Mouse (Mus musculus): ENCODE data around the gene Eno3.

Eno3 gene

GRCm38 (mm10) chr11:70656964-70657363 lies at the start of gene Eno3:
Gene Eno3, plus strand, starts transcription at chr11:70657202.
- no peak for DNase-seq (ENCODE audit: low read depth)

DNA sequence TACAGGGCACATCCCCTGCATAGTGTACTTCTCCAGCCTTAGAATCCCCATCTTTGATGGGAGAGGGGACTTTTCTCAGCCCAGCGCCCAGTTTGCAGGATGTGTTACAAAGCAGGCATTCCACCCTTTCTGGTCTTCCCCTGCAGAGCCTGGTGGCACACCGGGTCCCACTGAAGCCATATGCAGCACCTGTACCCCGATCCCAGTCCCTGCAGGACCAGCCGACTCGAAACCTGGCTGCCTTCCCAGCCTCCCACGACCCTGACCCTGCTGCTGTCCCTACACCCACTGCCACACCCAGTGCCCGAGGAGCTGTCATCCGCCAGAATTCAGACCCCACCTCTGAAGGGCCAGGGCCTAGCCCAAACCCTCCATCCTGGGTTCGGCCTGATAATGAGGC lies 49.4 kb upstream of the Eno3 start:
- DNase-seq (ENCODE audit: low read depth) = no peak

DNA sequence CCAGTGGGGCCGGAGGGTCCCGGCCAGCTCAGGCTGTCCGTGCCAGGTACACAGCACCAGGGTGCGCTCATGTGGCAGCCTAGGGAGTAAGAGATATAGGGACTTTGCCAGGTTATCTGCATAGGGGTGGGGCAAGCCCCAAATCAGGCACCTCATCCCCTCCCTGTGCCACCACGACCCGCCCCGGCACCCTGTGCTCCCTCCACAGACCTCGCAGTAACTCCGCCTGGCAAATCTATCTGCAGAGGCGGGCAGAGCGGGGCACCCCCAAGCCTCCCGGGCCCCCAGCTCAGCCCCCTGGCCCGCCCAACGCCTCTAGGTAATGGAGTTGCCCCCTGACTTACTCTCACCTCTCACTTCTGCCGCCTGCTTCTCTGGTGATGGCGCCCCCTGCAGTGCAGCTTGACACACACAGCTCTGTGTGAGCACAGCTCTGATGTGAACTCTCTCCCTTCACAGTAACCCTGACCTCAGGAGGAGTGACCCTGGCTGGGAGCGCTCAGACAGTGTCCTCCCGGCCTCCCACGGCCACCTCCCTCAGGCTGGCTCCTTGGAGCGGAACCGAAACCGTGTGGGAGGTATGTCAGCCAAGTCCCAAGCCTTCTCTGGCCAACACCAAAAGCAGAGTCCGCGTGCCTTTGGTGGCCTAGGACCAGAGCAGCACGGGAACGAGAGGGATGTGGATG lies 48.5 kb upstream of the Eno3 start:
- no peak for DNase-seq (ENCODE audit: low read depth)

DNA sequence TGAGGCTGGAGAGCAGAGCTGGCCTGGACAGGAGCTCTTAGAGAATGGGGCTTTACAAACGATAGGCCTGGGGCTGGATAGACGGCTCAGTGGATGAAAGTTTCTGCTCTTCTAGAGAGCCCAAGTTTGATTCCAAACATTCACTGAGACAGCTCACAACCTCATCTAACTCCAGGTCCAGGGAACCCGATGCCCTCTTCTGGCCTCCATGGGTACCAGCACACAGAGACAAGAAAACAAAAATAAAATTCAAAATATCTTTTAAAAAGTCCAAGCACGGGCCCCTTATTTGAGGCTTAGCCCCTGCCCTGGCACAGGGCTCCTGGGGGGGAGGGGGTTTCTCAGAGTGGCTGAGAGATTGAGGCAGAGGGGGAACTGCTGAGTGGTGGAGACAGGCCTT lies 46.2 kb upstream of the Eno3 start:
- no peak for DNase-seq (ENCODE audit: low read depth)

GRCm38 (mm10) chr11:70612505-70612904 lies 44.5 kb upstream of the Eno3 start:
- DNase-seq (ENCODE audit: low read depth) = no peak

DNA sequence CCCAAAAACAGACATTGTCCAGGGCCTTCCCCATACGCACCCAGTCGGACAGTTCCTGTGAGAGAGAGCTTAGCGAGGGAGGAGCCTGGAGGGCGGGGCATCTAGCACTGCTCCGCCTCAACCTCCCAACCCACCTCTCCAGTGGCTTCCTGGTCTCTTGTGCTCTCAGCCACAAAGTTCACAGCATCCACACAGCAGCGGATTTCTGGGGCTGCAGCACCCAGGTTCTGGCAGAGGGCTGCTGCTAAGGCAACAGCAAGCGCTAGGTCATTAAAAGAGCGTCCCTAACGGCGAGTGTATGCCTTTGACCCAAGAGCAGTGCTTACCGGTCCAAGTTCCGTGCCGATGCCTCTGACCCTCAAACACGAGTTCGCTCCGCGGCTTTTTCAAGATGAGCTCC lies 41.9 kb upstream of the Eno3 start:
- DNase-seq (ENCODE audit: low read depth) = peak; percentile 39

DNA sequence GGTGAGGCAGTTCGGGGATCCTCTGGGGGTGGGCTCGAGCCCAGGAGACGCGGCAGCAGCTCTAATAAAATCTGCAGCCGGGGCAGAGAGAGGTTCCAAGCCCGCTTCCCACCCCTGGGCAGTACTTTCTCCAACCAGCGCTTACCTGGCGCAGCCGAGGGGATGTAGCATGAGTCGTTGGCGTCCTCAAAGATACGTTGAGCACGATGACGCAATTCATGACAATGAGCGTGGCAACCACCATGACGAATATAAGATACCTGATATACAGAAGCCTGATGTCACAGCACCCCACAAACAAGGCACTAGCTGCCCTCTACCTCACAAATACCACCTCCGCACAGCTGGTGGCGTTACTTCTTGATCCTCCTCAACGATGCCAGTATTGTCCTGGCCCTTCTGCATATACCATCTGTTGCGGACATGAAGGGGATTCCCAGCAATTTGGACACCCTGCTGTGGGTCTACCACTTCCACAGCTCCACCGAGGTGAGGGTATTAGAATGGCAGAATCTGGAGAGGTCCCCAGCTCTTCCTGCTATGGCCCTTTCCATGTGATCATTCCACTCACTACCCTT lies 41.4 kb upstream of the Eno3 start, which contains the start of gene 4930544D05Rik:
TSS of gene 4930544D05Rik (plus strand) at position 333 of the 578 bp plus-strand sequence.
- no peak for DNase-seq (ENCODE audit: low read depth)

GRCm38 (mm10) chr11:70619101-70619500 lies 37.9 kb upstream of the Eno3 start, which contains the start of gene Chrne:
Gene Chrne, minus strand, starts transcription at chr11:70619216.
- no peak for DNase-seq (ENCODE audit: low read depth)

DNA sequence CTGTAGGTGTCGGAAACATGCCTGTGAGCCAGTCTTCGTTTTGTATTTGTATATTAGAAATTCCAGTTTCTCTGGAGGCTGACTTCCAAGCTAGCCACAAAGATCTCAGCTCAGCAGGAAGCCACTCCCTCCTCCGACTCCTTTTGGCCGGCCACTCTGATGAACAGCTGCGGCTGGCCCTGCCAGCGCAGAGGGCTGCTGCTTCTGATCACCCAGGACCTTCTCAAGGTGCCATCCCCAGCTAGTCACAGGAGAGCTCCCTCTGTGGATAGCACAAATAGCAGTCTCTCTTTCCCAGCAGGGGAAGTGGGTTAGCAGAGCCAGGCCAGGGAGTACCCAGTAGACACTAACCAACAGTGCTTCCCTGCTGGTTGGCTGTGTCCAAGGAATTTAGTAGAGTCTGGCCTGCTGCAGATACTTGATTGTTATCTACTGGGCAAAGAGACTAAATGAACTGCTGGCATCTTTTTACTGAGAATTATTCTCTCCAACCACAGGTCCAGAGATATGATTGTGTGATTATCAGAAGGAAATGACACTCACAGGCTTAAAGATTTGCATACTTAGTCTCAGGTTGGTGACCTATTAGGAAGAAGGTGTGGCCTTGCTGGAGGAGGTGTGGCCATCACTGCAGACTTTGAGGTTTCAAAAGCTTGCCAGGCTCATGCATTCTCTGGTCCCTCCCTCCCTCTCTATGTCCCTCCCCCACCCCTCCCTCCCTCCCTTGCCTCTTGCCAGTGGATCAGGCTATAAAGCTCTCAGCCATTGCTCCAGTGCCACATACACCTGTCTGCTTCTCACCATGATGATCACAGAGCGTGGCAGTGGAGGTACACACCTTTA lies 34.8 kb upstream of the Eno3 start:
- peak; percentile 40 for DNase-seq (ENCODE audit: low read depth)

DNA sequence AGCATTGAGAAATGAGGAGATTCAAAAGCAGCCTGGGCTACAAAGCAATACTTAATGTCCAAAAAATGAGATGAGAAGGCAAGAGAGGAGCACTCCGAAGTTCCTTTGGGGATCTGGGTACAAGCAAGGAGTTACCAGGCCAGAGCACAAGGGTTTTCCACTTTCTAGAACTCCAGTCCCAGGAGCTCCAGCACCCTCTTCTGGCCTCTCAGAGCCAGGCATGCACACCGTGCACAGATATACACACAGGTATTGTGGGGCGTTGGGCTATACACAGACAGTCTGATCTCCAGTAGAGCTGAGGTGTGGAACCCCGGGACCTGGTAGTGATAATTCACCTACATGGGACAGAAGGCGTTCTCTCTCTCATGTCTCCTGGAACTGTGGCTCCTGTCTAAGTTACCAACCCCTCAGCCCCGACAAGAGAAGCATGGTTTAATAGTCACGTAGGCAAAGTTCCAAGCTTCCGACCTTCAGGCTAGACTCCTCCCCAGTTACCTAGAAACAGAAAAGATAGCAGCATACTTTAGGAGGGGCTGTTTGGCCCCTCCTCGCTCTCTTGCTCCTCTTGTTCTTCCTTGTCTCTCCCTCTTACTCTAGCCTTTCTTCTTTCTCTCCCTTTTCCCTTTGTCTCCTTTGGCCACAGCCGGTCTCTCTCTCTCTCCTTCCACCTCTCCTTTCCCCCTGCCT lies 33.8 kb upstream of the Eno3 start:
- DNase-seq (ENCODE audit: low read depth) = no peak

DNA sequence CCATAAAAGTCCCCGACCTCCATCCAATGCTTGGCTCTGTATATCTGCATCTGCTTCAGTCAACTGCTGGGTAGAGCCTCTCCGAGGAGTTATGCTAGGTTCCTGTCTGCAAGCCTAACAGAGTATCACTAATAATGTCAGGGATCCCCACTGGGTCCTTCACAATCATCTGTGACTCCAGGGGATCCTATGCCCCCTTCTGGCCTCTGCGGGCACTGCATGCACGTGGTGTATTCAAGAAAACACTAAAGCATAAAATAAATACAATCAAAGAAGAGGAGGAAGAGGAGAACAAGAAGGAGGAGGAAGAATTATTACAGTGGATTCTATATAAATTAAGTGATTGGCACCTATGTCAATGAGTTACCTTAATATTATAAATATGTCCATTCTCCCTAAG lies 31.5 kb upstream of the Eno3 start:
- DNase-seq (ENCODE audit: low read depth) = no peak

GRCm38 (mm10) chr11:70626877-70627276 lies 30.1 kb upstream of the Eno3 start:
- DNase-seq (ENCODE audit: low read depth) = no peak

GRCm38 (mm10) chr11:70628431-70628830 lies 28.6 kb upstream of the Eno3 start:
- no peak for DNase-seq (ENCODE audit: low read depth)

DNA sequence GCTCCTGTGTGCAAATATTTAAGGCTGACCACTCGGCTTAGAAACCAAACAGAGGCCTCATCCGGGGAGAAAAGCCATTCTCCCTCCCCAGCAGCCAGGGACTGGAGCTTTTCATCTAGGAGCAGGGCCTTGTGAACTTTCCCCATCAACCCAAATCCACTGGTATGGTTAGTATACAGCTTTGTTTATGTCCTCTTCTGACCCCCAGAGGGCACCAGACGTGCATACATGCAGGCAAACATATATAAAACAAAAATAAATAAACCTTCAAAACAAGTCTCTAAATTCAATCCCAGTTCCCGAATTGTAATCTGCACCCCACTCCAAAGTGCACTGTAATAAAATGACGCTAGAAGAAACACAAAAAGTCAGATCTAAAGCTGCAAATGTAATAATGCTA lies 27.4 kb upstream of the Eno3 start:
- DNase-seq (ENCODE audit: low read depth) = no peak

DNA sequence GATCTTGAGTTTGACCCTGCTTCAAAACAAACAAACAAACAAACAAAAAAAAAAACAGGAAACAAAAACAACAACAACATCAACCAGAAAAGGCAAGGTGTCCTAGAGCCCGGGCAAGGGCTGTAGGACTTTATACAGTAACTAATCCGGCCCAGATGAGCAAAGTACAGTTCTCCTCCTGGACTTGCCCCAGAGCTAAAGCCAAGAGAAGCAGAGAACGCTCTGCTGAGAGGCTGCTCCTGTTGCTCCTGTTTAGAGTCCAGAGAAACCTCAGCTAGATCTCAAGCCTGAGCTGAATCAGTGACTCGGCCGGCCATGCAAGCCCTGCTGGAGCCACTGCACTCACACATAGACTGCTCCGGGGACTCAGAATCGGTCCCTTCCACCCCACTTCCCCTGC lies 26.9 kb upstream of the Eno3 start:
- DNase-seq (ENCODE audit: low read depth) = no peak

GRCm38 (mm10) chr11:70635601-70636000 lies 21.4 kb upstream of the Eno3 start:
- no peak for DNase-seq (ENCODE audit: low read depth)

DNA sequence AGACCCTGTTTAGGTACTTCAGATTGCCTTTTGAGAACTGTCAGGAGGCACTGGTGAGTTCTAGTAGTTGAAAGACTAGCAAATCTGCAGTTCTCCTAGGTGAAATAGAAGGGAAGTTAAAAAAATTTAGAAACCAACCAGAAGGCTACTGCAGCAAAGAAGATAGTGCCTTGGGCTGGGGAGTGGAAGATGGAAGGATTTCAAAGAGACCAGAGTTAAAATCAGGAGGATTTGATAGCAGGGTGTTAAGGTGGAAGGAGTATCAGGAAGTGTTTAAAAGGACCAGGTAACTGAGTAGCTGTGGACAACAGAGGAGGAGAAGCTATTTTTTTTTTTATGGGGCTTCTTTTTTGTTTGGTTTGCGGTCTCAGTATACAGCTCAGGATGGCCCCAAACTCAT lies 19.2 kb upstream of the Eno3 start:
- DNase-seq (ENCODE audit: low read depth) = no peak

GRCm38 (mm10) chr11:70638293-70638692 lies 18.7 kb upstream of the Eno3 start:
- DNase-seq (ENCODE audit: low read depth) = no peak

DNA sequence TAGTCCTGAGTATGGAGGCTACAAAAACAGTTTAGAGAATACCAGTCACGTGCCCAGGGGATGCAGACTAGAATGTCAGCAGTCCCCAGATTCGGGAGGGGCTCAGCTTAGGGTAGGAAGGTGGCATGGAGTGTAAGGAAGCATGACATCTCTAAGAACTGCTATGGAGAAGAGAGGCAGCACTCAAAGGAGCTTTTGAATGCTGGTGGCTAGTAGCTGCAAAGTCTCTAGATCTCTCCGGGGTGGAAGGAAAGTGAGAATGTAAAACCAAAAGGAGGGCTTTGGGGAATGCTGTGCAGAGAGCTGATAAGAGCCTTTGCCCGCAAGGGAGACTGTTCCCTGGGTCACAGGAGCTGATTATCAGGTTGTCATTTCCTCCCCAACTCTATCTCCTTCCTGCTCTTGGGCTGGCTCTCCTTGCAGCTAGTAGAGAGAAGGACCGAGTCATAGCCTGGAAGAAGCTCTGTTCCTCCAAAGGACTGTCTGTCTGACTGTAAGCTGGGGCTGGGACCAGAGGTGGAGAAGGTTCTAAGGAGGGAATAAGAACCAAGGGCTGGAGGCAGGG lies 18.2 kb upstream of the Eno3 start, which contains the start of gene Gp1ba:
TSS of gene Gp1ba (plus strand) at position 409 of the 565 bp plus-strand sequence.
- DNase-seq (ENCODE audit: low read depth) = no peak

- no peak for DNase-seq (ENCODE audit: low read depth)
Measured at GRCm38 (mm10) chr11:70639976-70640375, 17.0 kb upstream of the Eno3 start.

DNA sequence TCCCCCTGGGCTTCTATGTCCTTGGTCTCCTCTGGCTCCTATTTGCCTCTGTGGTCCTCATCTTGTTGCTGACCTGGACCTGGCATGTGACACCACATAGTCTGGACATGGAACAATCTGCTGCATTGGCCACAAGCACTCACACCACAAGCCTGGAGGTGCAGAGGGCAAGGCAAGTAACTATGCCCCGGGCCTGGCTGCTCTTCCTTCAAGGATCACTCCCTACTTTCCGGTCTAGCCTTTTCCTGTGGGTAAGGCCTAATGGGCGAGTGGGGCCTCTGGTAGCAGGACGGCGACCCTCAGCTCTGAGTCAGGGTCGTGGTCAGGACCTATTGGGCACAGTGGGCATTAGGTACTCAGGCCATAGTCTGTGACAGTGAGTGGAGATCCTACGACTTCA lies 15.8 kb upstream of the Eno3 start:
- no peak for DNase-seq (ENCODE audit: low read depth)

GRCm38 (mm10) chr11:70643051-70643450 lies 14.0 kb upstream of the Eno3 start:
- DNase-seq (ENCODE audit: low read depth) = no peak

Measured in fibroblast of lung, adult 2 months (primary cell).